Mouse (Mus musculus): ENCODE results near the gene Gcnt4.

GRCm38 (mm10) chr13:96937059-96937558, 12.6 kb downstream of the Gcnt4 start:
- TF ChIP-seq CTCF (IDR thresholded peaks at IDR 0.05; ENCODE audit: low read depth, low read length): no peak
- no peak for TF ChIP-seq POLR2A (IDR thresholded peaks at IDR 0.05; ENCODE audit: extremely low read depth, insufficient read depth, low read length)

Measured in liver, adult 2 months (tissue).